Mouse (Mus musculus) ES-E14 (cell line): ENCODE data around the gene Tgfbr2. TPM values are rescaled to one million over a fixed set of nuclear protein-coding genes. Genes with fewer than 3 reads are reported as not detected.

Experiments
- DNase-seq: peaks from one replicate; pipeline ENCODE4 v3.0.0-alpha.2; 2013; ENCODE audit warnings: low read depth, low spot score
- H3K27ac ChIP-seq: 2 replicates; pipeline ENCODE4 v1.5.1; 2012; ENCODE audit warnings: low read depth, mild to moderate bottlenecking, low read length, moderate library complexity, mixed read lengths; ENCODE audit not compliant: poor library complexity, insufficient read depth, severe bottlenecking
- H3K36me3 ChIP-seq: 2 replicates; pipeline ENCODE4 v1.6.1; 2012; ENCODE audit warnings: mild to moderate bottlenecking, low read length, moderate library complexity, mixed read lengths; ENCODE audit not compliant: control insufficient read depth, poor library complexity, insufficient read depth, severe bottlenecking
- H3K4me1 ChIP-seq, 2 experiments: fragments of 150-350 bp in 1 of 2; sonication (generic) in 1 of 2; 2 replicates each; pipeline ENCODE4 v1.6.1; 2012; ENCODE audit warnings: low read length in 2 of 2, mild to moderate bottlenecking in 1 of 2, mixed read lengths in 1 of 2; ENCODE audit not compliant: control insufficient read depth in 2 of 2, insufficient read depth in 2 of 2, poor library complexity in 1 of 2
- H3K4me3 ChIP-seq, 2 experiments: fragments of 150-350 bp in 1 of 2; sonication (generic) in 1 of 2; 2 replicates each; pipeline ENCODE4 v1.5.1; 2012; ENCODE audit warnings: low read length in 2 of 2, low read depth in 1 of 2, mild to moderate bottlenecking in 1 of 2, mixed read lengths in 1 of 2; ENCODE audit not compliant: insufficient read depth in 1 of 2, poor library complexity in 1 of 2, severe bottlenecking in 1 of 2
- H3K9ac ChIP-seq: 2 replicates; pipeline ENCODE4 v1.6.1; 2012; ENCODE audit warnings: low read depth, mild to moderate bottlenecking, low read length, mixed read lengths; ENCODE audit not compliant: poor library complexity, insufficient read depth, severe bottlenecking
- H3K9me3 ChIP-seq: fragments of 150-350 bp; sonication (generic); 2 replicates; pipeline ENCODE4 v1.6.1; 2012; ENCODE audit warnings: low read depth, mild to moderate bottlenecking, low read length; ENCODE audit not compliant: control insufficient read depth, insufficient read depth
- CHD2 ChIP-seq: IDR thresholded peaks from 2 replicates; pipeline ENCODE4 v1.6.1; 2014; ENCODE audit warnings: mild to moderate bottlenecking, low read depth, low read length, inconsistent platforms
- HCFC1 ChIP-seq: IDR thresholded peaks from 2 replicates; pipeline ENCODE4 v1.6.1; 2012; ENCODE audit warnings: low read length, inconsistent platforms, borderline replicate concordance; ENCODE audit not compliant: insufficient read depth
- MAFK ChIP-seq: IDR thresholded peaks from 2 replicates; pipeline ENCODE4 v1.6.1; 2014; ENCODE audit warnings: mild to moderate bottlenecking, low read depth, low read length, inconsistent platforms; ENCODE audit not compliant: insufficient read depth
- ZC3H11A ChIP-seq: IDR thresholded peaks from 2 replicates; pipeline ENCODE4 v1.6.1; 2012; ENCODE audit warnings: low read depth, mild to moderate bottlenecking, inconsistent platforms, low read length, borderline replicate concordance
- ZNF384 ChIP-seq: IDR thresholded peaks from 2 replicates; pipeline ENCODE4 v1.6.1; 2012; ENCODE audit warnings: low read depth, low read length, inconsistent platforms
- in situ Hi-C, 2 experiments: fragments of 600-800 bp; cut with MboI; formaldehyde crosslinking; loops; one replicate each; pipeline ENCODE4 v1.15.1; 2025; ENCODE audit warnings: low sequenced_read_pairs in 2 of 2, inconsistent platforms in 1 of 2; ENCODE audit not compliant: unreplicated experiment in 2 of 2
- total RNA-seq: library from RNA; depleted of rRNA; stranded (reverse); fragments of 300-350 nt; gene quantifications from 2 replicates; pipeline ENCODE4 v1.2.3, GENCODE M21; 2012

Gene Tgfbr2
- total RNA-seq, 1 experiment: 5.1 TPM

GRCm38 (mm10) chr9:116137645-116138044 is 37.5 kb downstream of the Tgfbr2 start:
- TF ChIP-seq MAFK (no peak), ZNF384 (no peak), HCFC1 (no peak), CHD2 (no peak), ZC3H11A (no peak)
- Histone ChIP-seq H3K4me1 (no peaks in the 10 kb centered on the region), H3K27ac (no peak overlapping the region), H3K9ac (no peak overlapping the region), H3K9me3 (no peaks in the 10 kb centered on the region), H3K36me3 (no peaks in the 10 kb centered on the region), H3K4me3 (no peak overlapping the region)
- in situ Hi-C loops: no loop called here
- no peak for DNase-seq

GRCm38 (mm10) chr9:116136811-116137210 is 38.3 kb downstream of the Tgfbr2 start:
- TF ChIP-seq CHD2: no peak
- TF ChIP-seq MAFK: no peak
- TF ChIP-seq ZC3H11A: no peak
- no peak for TF ChIP-seq HCFC1
- TF ChIP-seq ZNF384: no peak
- no peaks in the 10 kb centered on the region for H3K4me1 ChIP-seq
- in situ Hi-C loops: no loop called here
- no peaks in the 10 kb centered on the region for H3K9me3 ChIP-seq
- no peaks in the 10 kb centered on the region for H3K36me3 ChIP-seq
- no peak overlapping the region for H3K27ac ChIP-seq
- H3K9ac ChIP-seq: no peak overlapping the region
- H3K4me3 ChIP-seq: no peak overlapping the region
- no peak for DNase-seq

GRCm38 (mm10) chr9:116136146-116136545 is 39.0 kb downstream of the Tgfbr2 start:
- in situ Hi-C loops: no loop called here
- Histone ChIP-seq H3K9ac (no peak overlapping the region), H3K9me3 (no peaks in the 10 kb centered on the region), H3K27ac (no peak overlapping the region), H3K4me1 (no peaks in the 10 kb centered on the region), H3K36me3 (no peaks in the 10 kb centered on the region), H3K4me3 (no peak overlapping the region)
- no peak for DNase-seq
- TF ChIP-seq CHD2: no peak

GRCm38 (mm10) chr9:116134488-116134887 is 40.7 kb downstream of the Tgfbr2 start:
- H3K4me3 ChIP-seq: no peak overlapping the region
- TF ChIP-seq ZNF384 (no peak), CHD2 (no peak), MAFK (no peak), HCFC1 (no peak), ZC3H11A (no peak)
- in situ Hi-C loops: no loop called here
- DNase-seq: no peak
- no peaks in the 10 kb centered on the region for H3K4me1 ChIP-seq
- no peak overlapping the region for H3K9ac ChIP-seq
- no peak overlapping the region for H3K27ac ChIP-seq
- no peaks in the 10 kb centered on the region for H3K36me3 ChIP-seq
- H3K9me3 ChIP-seq: no peaks in the 10 kb centered on the region

GRCm38 (mm10) chr9:116133312-116133980 is 41.7 kb downstream of the Tgfbr2 start:
- Histone ChIP-seq H3K4me1 (no peaks in the 10 kb centered on the region), H3K27ac (no peak overlapping the region), H3K9ac (no peak overlapping the region), H3K4me3 (no peak overlapping the region), H3K9me3 (no peaks in the 10 kb centered on the region), H3K36me3 (no peaks in the 10 kb centered on the region)
- TF ChIP-seq ZNF384: no peak
- TF ChIP-seq HCFC1: no peak
- TF ChIP-seq ZC3H11A: no peak
- no peak for TF ChIP-seq CHD2
- no peak for TF ChIP-seq MAFK
- in situ Hi-C loops: no loop called here
- no peak for DNase-seq
